Mouse (Mus musculus): ENCODE results near the gene Taf6. TPM values are rescaled to one million over a fixed set of nuclear protein-coding genes. Genes with fewer than 3 reads are reported as not detected.

The Taf6 gene
- polyA plus RNA-seq (2017; shearing (Covaris generic)) = 33.2 TPM

GRCm38 (mm10) chr5:138186950-138187638, at the start of gene Taf6, which contains the start of gene Cnpy4:
Taf6 (minus strand) TSS chr5:138187451.
Cnpy4 (plus strand) TSS chr5:138187485.

GRCm38 (mm10) chr5:138225700-138226099, 38.4 kb upstream of the Taf6 start, which contains the start of gene Nxpe5:
Nxpe5 (plus strand) TSS chr5:138225898.

GRCm38 (mm10) chr5:138193771-138194727, 6.8 kb upstream of the Taf6 start, which contains the start of gene Mblac1:
Mblac1 (plus strand) TSS chr5:138194314.

GRCm38 (mm10) chr5:138171695-138172491, 15.4 kb downstream of the Taf6 start, which contains the start of the genes Ap4m1 and Mcm7:
Ap4m1 (plus strand) TSS chr5:138172002.
Mcm7 (minus strand) TSS chr5:138172422.

GRCm38 (mm10) chr5:138160842-138161665, 26.2 kb downstream of the Taf6 start, which contains the start of gene Cops6:
Cops6 (plus strand) TSS chr5:138161071.

GRCm38 (mm10) chr5:138155443-138155976, 31.7 kb downstream of the Taf6 start, which contains the start of gene Zfp113:
Zfp113 (minus strand) TSS chr5:138155744.

Other genes with a start within 250 kb of the Taf6 start
- gene Gjc3, start 224.4 kb downstream of the Taf6 start, polyA plus RNA-seq (2017; shearing (Covaris generic)) = not detected
- not detected for gene Azgp1, start 205.9 kb downstream of the Taf6 start, polyA plus RNA-seq (2017; shearing (Covaris generic))
- gene Smok3a, start 166.2 kb downstream of the Taf6 start, polyA plus RNA-seq (2017; shearing (Covaris generic)) = not detected
- gene Smok3b, start 166.0 kb downstream of the Taf6 start, polyA plus RNA-seq (2017; shearing (Covaris generic)) = not detected
- not detected for gene Smok3c, start 134.3 kb downstream of the Taf6 start, polyA plus RNA-seq (2017; shearing (Covaris generic))
- gene Zkscan1, start 102.4 kb downstream of the Taf6 start, polyA plus RNA-seq (2017; shearing (Covaris generic)) = 16.7 TPM
- gene Zscan21, start 70.5 kb downstream of the Taf6 start, polyA plus RNA-seq (2017; shearing (Covaris generic)) = 29.1 TPM
- 7.7 TPM for gene Zfp113, start 31.7 kb downstream of the Taf6 start, polyA plus RNA-seq (2017; shearing (Covaris generic))
- 129 TPM for gene Cops6, start 26.4 kb downstream of the Taf6 start, polyA plus RNA-seq (2017; shearing (Covaris generic))
- gene Ap4m1, start 15.4 kb downstream of the Taf6 start, polyA plus RNA-seq (2017; shearing (Covaris generic)) = 11.9 TPM
- gene Mcm7, start 15.0 kb downstream of the Taf6 start, polyA plus RNA-seq (2017; shearing (Covaris generic)) = 108 TPM
- gene Cnpy4, start within 50 bp of the Taf6 start, polyA plus RNA-seq (2017; shearing (Covaris generic)) = 14.6 TPM
- gene Mblac1, start 6.9 kb upstream of the Taf6 start, polyA plus RNA-seq (2017; shearing (Covaris generic)) = not detected
- gene Nxpe5, start 38.4 kb upstream of the Taf6 start, polyA plus RNA-seq (2017; shearing (Covaris generic)) = not detected
- 24.9 TPM for gene Lamtor4, start 68.0 kb upstream of the Taf6 start, polyA plus RNA-seq (2017; shearing (Covaris generic))
- 20.3 TPM for gene BC037034, start 76.6 kb upstream of the Taf6 start, polyA plus RNA-seq (2017; shearing (Covaris generic))
- gene Gal3st4, start 85.4 kb upstream of the Taf6 start, polyA plus RNA-seq (2017; shearing (Covaris generic)) = 0.22 TPM
- not detected for gene Gm43720, start 92.5 kb upstream of the Taf6 start, polyA plus RNA-seq (2017; shearing (Covaris generic))
- gene Gpc2, start 92.6 kb upstream of the Taf6 start, polyA plus RNA-seq (2017; shearing (Covaris generic)) = 1.9 TPM
- gene Stag3, start 92.8 kb upstream of the Taf6 start, polyA plus RNA-seq (2017; shearing (Covaris generic)) = 0.27 TPM
- not detected for gene Pvrig, start 154.5 kb upstream of the Taf6 start, polyA plus RNA-seq (2017; shearing (Covaris generic))

Data from naive thymus-derived CD4-positive, alpha-beta T cell, adult 5 months (primary cell).